Mouse (Mus musculus): ENCODE results near the gene Esrra.
"Not testable (repeated sequence)": the region's sequence is repeated elsewhere in the genome, so short reads cannot be mapped to it uniquely, and the experiment has no call there.

The Esrra gene

DNA sequence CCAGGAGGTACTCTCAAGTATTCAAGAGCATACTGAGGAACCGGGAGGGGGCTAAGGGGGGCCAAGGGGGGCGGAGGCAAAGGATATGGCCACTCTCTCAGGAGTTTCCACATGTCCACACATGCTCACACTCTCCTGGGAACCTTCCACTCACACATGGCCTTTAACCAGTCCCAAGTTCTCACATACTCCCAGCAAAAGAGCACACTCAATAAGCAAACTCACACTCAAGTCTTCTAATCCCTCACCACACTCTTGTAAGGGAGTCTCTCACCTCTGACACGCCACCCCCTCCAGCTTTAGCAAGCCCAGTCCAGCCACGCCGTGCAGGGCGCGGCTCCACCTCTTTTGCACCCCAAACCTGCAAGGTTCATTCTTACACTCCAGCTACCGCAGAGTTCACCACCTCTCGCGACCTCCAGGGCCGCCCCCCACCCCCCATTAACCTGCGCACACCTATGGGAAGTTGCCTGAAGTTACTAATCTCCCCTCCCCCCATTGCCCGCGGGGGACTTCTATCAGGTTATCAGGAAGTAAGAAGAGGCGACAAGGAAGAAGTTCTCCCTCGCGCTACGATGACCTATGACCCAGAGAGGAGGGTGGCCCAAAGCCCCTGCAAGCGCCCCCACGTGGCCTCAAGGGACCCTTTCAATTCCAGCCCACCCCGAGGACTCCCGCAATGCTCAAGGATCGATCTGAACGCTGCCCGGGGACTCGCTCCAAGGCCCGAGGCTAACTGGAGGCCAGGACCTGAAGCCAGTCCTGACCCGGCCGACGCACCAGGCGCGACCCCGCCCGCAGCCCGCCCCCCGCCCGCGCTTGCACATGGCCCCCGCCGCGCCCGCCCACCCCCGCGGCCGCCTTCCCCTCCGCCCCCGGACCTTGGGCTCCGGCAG, 624 bp downstream of the Esrra start:
- no peak for DNase-seq (ENCODE audit: low read depth, low spot score)

GRCm38 (mm10) chr19:6919876-6920740, 1.5 kb downstream of the Esrra start:
- DNase-seq (ENCODE audit: low read depth, low spot score) = no peak

DNA sequence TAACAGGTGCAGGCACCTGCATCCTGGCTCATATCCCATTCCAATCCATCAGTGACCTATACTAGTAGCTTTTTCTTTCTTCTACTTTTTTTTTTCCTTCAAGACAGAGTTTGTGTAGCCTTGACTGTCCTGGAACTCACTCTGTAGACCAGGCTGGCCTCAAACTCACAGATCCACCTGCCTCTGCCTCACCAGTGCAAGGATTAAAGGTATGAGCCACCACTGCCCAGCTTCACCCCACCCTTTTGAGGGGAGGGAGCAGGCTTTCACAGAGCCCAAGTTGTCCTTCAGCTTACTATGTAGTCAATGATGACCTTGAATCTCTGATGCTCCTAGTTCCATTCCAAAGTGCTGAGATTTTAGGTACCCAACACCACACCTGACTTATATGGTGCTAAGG, 2.2 kb downstream of the Esrra start:
- DNase-seq (ENCODE audit: low read depth, low spot score) = no peak

DNA sequence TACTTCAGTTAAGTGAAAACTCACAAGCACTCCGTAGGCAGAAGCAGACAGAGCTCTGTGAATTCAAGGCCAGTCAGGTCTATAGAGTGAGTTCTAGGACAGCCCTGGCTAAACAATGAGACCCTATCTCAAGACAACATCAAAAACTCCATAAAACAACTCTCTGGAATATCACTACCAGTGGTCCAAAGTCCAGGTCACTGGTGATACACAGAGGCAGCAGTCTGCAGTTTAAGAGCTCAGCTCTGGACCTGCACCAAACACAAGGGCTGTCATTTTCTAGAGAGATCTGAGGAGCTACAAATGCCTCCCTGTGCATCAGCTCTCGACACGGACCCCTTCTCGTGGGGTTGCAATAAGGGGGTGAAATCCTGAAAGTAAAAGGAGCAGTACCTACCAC, 3.3 kb downstream of the Esrra start:
- DNase-seq (ENCODE audit: low read depth, low spot score) = no peak

DNA sequence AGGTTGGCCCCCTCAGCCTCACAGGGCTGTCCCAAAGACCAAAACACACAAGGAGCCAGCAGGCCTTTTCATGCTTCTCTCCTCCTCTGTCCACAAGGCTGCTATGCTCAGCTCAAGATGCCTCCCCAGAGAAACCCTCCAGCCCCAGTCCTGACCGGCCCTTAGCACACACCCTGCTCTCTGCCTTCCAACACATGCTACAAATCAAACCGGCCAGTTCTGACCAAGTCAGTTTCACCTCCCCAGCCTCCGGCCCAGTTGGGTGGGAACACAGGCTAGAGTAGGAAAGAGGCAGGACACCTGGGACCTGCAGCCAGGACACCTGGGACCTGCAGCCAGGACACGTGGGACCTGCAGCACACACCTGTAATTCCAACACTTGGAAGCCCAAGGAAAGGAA, 5.1 kb downstream of the Esrra start:
- DNase-seq (ENCODE audit: low read depth, low spot score) = no peak

- DNase-seq (ENCODE audit: low read depth, low spot score) = no peak
These were observed 6.3 kb downstream of the Esrra start for GRCm38 (mm10) chr19:6915276-6915675.

- DNase-seq (ENCODE audit: low read depth, low spot score) = no peak
These were observed 7.1 kb downstream of the Esrra start for GRCm38 (mm10) chr19:6914540-6914939.

- DNase-seq (ENCODE audit: low read depth, low spot score) = no peak
These were observed 7.6 kb downstream of the Esrra start for GRCm38 (mm10) chr19:6913991-6914390.

GRCm38 (mm10) chr19:6913036-6913435, 8.6 kb downstream of the Esrra start:
- DNase-seq (ENCODE audit: low read depth, low spot score) = no peak

DNA sequence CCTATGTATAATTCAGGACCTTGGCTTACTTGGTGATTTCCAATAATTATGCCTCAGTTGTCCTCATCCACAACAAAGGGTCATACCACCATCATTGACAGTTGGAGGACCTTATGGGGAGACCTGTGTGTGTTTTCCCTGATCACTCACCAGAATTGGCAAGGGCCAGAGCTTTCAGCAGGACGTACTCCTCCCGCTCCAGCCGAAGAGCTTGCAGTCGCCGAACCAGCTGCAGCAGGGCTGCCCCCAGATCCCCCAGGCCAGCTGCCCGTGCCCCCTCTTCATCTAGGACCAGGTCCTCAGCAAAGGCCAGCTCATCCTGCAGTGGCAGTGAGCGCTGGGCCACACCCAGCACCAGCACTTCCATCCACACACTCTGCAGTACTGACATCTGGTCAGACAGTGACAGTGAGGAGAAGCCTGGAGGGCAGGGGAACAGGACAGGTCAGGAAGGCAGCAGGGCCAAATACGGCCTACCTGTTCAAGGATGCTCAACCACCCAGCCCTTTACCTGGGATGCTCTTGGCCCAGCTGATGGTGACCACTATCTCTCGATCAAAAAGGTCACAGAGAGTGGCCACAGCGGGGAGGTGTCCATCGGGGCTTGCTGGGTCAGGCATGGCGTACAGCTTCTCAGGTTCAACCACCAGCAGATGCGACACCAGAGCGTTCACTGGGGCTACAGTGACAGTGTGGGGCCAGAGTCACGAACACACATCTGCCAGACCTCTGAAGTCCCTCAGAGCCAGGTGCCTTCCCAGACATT, 9.2 kb downstream of the Esrra start:
- no peak for DNase-seq (ENCODE audit: low read depth, low spot score)

GRCm38 (mm10) chr19:6911101-6912074, 10.2 kb downstream of the Esrra start:
- DNase-seq (ENCODE audit: low read depth, low spot score) = no peak

GRCm38 (mm10) chr19:6910306-6910705, 11.3 kb downstream of the Esrra start:
- DNase-seq (ENCODE audit: low read depth, low spot score) = not testable (repeated sequence)

DNA sequence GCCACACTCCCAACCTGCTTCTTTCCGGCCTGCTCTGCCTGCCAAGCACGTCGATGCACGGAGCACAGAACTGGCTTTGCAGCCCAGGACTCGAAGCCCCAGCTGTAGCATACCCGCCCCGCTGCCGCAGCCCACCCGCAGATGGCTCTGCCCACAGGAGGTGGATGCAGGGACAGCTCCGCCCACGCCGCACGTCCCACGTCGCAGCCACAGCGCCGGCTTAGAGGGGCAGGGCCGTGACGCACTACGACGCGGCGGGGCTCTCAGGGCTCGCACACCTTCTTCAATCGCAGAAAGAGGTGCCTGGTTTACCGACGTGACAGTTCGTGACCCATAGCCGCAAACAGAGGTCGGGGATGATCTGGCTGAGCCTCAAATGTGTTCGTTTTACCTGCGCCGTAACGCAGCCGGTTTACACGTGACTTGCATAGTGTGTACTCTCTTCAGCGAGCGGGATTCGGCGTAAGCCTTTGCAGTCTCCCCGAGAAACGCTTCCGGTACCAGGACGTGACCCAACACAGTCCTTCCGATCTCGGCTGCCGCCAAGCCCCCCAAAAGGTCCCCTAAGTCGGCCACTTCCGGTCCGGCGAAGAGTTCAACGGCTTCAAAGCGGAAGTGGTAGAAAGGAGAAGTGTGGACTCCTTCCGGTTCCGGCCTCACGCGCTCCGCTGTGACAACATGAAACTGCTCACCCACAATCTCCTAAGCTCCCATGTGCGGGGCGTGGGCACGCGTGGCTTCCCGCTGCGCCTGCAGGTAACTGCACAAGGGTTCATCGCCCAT, 11.9 kb downstream of the Esrra start, which contains the start of the genes Trmt112 and Prdx5:
TSS of gene Trmt112 (plus strand) at position 192 of the 783 bp plus-strand sequence.
TSS of gene Prdx5 (minus strand) at position 600 of the 783 bp plus-strand sequence.
- DNase-seq (ENCODE audit: low read depth, low spot score) = peak; percentile 80

DNA sequence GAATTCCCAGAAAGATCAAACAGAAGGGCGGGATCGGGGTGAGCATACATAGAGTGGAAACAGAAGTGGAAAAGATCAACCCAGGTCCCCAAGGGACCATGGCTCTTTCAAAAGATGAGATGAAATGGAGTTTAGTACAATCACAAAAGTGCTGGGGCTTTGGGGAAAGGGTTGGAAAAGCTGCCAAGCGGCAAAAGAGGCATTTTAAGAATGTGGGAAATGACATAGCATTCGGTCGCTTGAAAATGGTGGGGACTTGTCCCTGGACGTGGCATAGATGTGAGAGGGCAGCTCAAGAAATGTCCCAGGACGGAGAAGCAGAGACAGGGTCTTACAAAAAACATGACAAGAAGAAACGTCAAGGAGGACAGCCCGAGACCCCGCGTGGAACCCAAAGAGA, 12.6 kb downstream of the Esrra start:
- DNase-seq (ENCODE audit: low read depth, low spot score) = no peak

DNA sequence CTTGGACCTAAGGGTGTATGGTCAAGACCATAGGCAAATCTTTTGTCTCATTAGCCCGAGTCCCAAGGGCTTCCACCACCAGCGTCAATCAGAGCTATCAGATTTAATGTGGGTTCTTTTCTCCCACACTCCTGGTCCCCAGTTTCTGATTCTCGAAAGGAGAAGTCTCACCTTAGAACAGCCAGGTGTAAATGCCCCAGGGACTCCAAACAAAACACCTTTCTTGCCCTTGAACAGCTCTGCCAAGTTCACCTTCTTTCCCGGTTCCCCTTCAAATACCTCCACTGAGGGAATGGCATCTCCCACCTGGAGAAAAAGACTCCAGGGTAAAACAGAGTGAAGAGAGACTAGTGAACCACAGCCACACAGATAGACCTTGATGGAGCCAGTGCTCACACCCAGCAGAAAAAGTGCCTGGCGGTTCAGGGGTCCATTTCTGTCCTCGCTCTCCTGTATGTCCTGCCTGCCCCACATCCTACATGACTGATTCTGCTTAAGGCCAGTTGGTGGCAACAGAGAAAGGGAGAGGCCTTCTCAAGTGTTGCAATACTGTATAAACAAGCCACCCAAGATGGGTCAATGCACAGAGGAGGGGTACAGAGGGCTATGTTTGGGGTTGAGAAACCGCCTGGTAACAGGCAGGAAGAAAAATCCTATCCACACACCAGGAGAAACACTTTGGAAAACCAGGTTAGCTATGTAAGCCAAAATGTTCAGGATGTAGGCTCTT, 13.6 kb downstream of the Esrra start:
- no peak for DNase-seq (ENCODE audit: low read depth, low spot score)

- no peak for DNase-seq (ENCODE audit: low read depth, low spot score)
These were observed 14.5 kb downstream of the Esrra start for GRCm38 (mm10) chr19:6907094-6907493.

DNA sequence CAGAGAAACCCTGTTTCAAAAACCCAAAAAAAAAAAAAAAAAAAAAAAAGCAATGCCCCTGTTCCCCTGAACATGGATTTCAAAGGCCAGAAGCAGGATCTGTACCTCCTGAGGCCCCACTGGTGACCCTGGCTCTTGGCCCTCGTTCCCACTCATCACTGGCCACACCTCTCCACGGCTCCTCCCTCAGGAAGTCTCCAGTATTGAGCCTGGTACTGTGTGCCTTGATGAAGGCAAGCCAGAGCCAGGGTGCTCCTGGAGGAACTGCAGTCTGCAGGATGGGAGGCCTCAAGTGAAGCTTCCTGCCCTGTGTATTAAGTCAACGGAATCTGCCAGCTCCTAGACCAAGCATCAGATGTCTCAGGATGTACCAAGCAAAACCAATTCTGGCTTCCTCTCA, 15.4 kb downstream of the Esrra start:
- no peak for DNase-seq (ENCODE audit: low read depth, low spot score)

DNA sequence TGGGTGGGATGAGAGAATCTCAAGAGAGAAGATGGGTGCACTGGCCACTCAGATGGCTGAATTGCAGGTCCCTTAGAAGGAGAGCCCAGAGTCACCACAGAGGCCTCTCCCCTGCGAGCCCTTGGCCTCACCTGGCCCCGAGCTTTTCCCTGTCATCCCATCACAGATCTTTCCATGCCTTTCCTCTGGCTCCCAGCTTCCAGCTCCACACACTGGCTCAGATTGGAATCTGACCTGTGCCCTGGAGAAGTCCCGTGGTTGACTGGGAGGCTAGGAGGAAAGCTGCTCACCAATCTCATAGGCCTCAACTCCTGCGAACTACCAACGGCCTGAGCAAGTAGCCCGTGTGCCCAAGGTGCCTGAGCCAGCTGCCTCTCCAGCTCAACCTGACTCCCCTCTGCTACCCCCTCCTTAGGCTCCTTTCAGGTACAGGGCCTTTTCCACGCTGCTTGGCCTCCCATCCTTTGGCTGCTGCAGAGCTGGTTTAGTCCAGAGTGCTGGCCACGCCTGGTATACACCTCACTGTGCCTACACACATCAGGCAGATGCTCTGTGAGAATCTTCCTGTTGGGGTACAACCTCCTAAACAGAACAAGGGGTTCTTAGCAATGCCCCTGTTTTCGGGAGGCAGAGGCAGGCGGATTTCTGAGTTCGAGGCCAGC, 16.0 kb downstream of the Esrra start:
- DNase-seq (ENCODE audit: low read depth, low spot score) = no peak

Data from retina, adult 2 months (tissue).